Mouse (Mus musculus) hindbrain, postnatal 0 days (tissue): ENCODE data around the gene Fam213b. TPM values are rescaled to one million over a fixed set of nuclear protein-coding genes. Genes with fewer than 3 reads are reported as not detected.

ENCODE experiments used
- ATAC-seq: fragments of 200-750 bp; cut with Nextera tagmentation; 2 replicates; pipeline ENCODE4 v1.8.0; 2017; ENCODE audit warnings: mild to moderate bottlenecking, moderate TSS enrichment, moderate library complexity
- DNase-seq: peaks from one replicate; pipeline ENCODE4 v3.0.0-alpha.2; 2015; ENCODE audit warnings: low spot score
- H3K27ac ChIP-seq: fragments of 300-500 bp; sonication (generic); 2 replicates; pipeline ENCODE4 v1.5.1; 2014; ENCODE audit warnings: mild to moderate bottlenecking
- H3K27me3 ChIP-seq: fragments of 300-500 bp; sonication (generic); 2 replicates; pipeline ENCODE4 v1.6.1; 2014; ENCODE audit warnings: low read length, mixed read lengths; ENCODE audit not compliant: insufficient read depth
- H3K36me3 ChIP-seq: fragments of 300-500 bp; sonication (generic); 2 replicates; pipeline ENCODE4 v1.6.1; 2014; ENCODE audit warnings: low read length, mixed read lengths; ENCODE audit not compliant: insufficient read depth
- H3K4me1 ChIP-seq: fragments of 300-500 bp; sonication (generic); 2 replicates; pipeline ENCODE4 v1.6.1; 2014; ENCODE audit warnings: antibody characterized with exemption, low read length, mixed read lengths; ENCODE audit not compliant: insufficient read depth
- H3K4me2 ChIP-seq: fragments of 300-500 bp; sonication (generic); 2 replicates; pipeline ENCODE4 v1.6.1; 2014; ENCODE audit warnings: low read depth, mild to moderate bottlenecking, low read length, moderate library complexity, mixed read lengths
- H3K4me3 ChIP-seq: fragments of 300-500 bp; sonication (generic); 2 replicates; pipeline ENCODE4 v1.5.1; 2014; ENCODE audit warnings: low read length
- H3K9ac ChIP-seq: fragments of 300-500 bp; sonication (generic); replicated peaks from 2 replicates; pipeline ENCODE4 v1.6.1; 2014; ENCODE audit warnings: mild to moderate bottlenecking, low read length, moderate library complexity, mixed read lengths
- H3K9me3 ChIP-seq: fragments of 300-500 bp; sonication (generic); 2 replicates; pipeline ENCODE4 v1.6.1; 2016; ENCODE audit warnings: low read length, mixed read lengths
- CTCF ChIP-seq: IDR thresholded peaks from 2 replicates; pipeline ENCODE4 v1.5.1; 2016; ENCODE audit warnings: antibody characterized with exemption, control low read depth, low read depth
- WGBS: fragments of 180-500 bp; shearing (Covaris S2); extraction: QIAGEN DNeasy Blood & Tissue Kit; methylation state at CpG from one replicate; pipeline ENCODE4 v1.1.7; 2014; 5-methylcytosine and 5-hydroxymethylcytosine counted together
- polyA plus RNA-seq: library from polyadenylated mRNA; unstranded; fragments of >200 nt; fragmentation: Nextera tagmentation; extraction: Ambion mirVana; gene quantifications from 2 replicates; pipeline ENCODE4 v1.2.1, GENCODE M21; 2015
- total RNA-seq: library from RNA; depleted of rRNA; stranded (reverse); fragments of >200 nt; gene quantifications from 2 replicates; pipeline ENCODE4 v1.2.3, GENCODE M21; 2014

Fam213b gene
- total and polyA plus RNA-seq, 2 experiments from 2014 or later, result 33.5 to 83.8 TPM

DNA sequence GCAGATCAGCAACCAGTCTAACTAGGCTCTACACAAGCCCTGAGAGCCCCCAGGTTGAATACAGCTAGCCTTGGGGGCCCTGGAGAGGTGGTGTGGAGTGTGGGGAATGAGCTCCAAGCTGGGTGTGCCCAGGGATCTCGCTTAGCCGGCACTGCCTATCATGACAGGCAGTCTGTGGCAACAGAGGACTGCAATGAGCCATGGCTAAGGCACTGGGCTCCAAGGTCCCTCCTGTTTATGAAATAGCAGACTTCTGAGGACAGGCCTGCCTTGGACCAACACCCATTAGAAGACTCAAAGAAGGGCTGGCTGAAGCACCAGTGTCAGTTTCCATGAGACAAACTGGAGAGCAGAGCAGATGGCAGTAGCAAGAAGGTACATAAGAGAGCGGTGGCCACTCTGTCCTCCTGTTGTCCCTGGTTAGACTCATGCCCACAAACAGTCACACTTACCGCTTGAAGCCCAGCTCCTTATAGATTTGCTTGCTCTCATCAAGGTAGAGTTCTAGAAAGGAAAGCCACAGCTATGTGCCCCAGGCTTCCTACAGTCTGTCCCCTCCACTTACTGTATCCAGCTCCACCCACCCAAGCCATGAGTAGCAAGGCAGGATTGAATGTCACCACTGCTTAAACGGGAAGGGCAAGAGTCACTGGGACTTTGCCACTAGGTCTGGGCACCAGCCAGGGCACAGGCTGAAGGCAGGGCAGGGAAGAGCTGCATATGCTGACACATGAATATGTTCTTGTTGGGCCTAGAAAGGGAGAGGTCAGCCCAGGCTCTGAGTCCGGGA is 1.1 kb downstream of the Fam213b start:
- Histone ChIP-seq H3K4me3 (peak overlapping the region; percentile 57), H3K27ac (peak overlapping the region; percentile 77; the same call in 1 of the 2 replicates), H3K36me3 (no peaks in the 10 kb centered on the region), H3K9ac (peak overlapping the region; percentile 69), H3K4me1 (peaks cover 16% of the 10 kb centered on the region), H3K27me3 (no peaks in the 10 kb centered on the region), H3K9me3 (no peaks in the 10 kb centered on the region), H3K4me2 (peak overlapping the region; percentile 99)
- no peak for TF ChIP-seq CTCF
- 64% methylated on average over 6 of the region's 6 CpGs for WGBS
- DNase-seq, result no peak
- no peak for ATAC-seq

- WGBS, result 82% methylated on average over 5 of the region's 5 CpGs
Observed at GRCm38 (mm10) chr4:154895549-154895948, 3.4 kb downstream of the Fam213b start.

GRCm38 (mm10) chr4:154890887-154891286 is 8.0 kb downstream of the Fam213b start:
- ATAC-seq (no peak), DNase-seq (no peak)
- WGBS, result 94% methylated on average over 14 of the region's 14 CpGs
- Histone ChIP-seq H3K27me3 (no peaks in the 10 kb centered on the region), H3K4me3 (no peak overlapping the region), H3K4me2 (no peak overlapping the region), H3K9me3 (no peaks in the 10 kb centered on the region), H3K36me3 (no peaks in the 10 kb centered on the region), H3K27ac (no peak overlapping the region), H3K9ac (no peak overlapping the region), H3K4me1 (no peaks in the 10 kb centered on the region)
- no peak for TF ChIP-seq CTCF

More at GRCm38 (mm10) chr4:154895549-154895948, 3.4 kb downstream of the Fam213b start:
- H3K4me2 ChIP-seq, result no peak overlapping the region
- no peak for DNase-seq
- no peaks in the 10 kb centered on the region for H3K27me3 ChIP-seq
- H3K4me1 ChIP-seq, result peaks cover 16% of the 10 kb centered on the region
- no peak overlapping the region for H3K4me3 ChIP-seq
- H3K9ac ChIP-seq, result no peak overlapping the region
- H3K36me3 ChIP-seq, result no peaks in the 10 kb centered on the region
- ATAC-seq, result no peak
- H3K9me3 ChIP-seq, result no peaks in the 10 kb centered on the region
- TF ChIP-seq CTCF, result no peak
- H3K27ac ChIP-seq, result no peak overlapping the region

DNA sequence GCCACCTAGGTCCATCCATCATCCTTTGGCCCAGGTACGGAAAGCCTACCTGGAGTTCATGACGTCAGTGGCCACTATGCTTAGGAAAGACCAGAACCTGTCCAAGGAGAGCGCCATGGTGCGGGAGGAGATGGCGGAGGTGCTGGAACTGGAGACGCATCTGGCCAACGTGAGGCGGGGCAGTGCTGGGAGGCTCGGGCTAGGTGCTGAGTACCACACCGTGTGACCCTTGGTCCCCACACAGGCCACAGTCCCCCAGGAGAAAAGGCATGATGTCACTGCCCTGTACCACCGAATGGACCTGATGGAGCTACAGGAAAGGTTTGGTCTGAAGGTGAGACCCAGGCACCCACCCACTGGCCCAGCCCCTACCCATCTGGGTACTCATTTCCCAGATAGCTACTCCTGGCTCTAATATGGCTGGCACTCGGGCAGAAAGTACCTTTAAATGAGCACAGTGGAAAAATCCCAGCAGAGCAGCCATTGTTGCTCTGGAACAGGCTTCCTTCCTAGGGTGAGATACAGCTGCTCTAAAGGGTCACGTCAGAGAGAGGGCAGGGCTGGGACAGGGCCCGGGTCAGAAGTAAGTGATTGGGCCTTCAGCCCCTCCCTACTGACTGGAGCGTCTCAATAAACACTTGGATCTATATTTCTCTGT is 11.2 kb downstream of the Fam213b start:
- TF ChIP-seq CTCF, result no peak
- DNase-seq (no peak), ATAC-seq (no peak)
- no peaks in the 10 kb centered on the region for H3K27me3 ChIP-seq
- peak overlapping the region; percentile 65 for H3K27ac ChIP-seq
- no peaks in the 10 kb centered on the region for H3K4me1 ChIP-seq
- H3K36me3 ChIP-seq, result no peaks in the 10 kb centered on the region
- no peaks in the 10 kb centered on the region for H3K9me3 ChIP-seq
- H3K4me2 ChIP-seq, result no peak overlapping the region
- H3K9ac ChIP-seq, result no peak overlapping the region
- WGBS, result 78% methylated on average over 15 of the region's 15 CpGs
- no peak overlapping the region for H3K4me3 ChIP-seq

- Histone ChIP-seq H3K36me3 (no peaks in the 10 kb centered on the region), H3K9me3 (no peaks in the 10 kb centered on the region), H3K27ac (peak overlapping the region; percentile 65), H3K4me1 (no peaks in the 10 kb centered on the region), H3K4me2 (no peak overlapping the region), H3K27me3 (no peaks in the 10 kb centered on the region), H3K9ac (no peak overlapping the region), H3K4me3 (no peak overlapping the region)
- peak; percentile 79 for ATAC-seq
- peak; percentile 72 for DNase-seq
- no peak for TF ChIP-seq CTCF
- WGBS, result 53% methylated on average over 13 of the region's 13 CpGs
Observed at GRCm38 (mm10) chr4:154886876-154887592, 11.9 kb downstream of the Fam213b start.

GRCm38 (mm10) chr4:154885416-154885815 is 13.5 kb downstream of the Fam213b start:
- H3K4me2 ChIP-seq, result no peak overlapping the region
- H3K9me3 ChIP-seq, result no peaks in the 10 kb centered on the region
- DNase-seq, result no peak
- H3K9ac ChIP-seq, result no peak overlapping the region
- no peaks in the 10 kb centered on the region for H3K4me1 ChIP-seq
- no peak overlapping the region for H3K4me3 ChIP-seq
- no peak overlapping the region for H3K27ac ChIP-seq
- H3K27me3 ChIP-seq, result no peaks in the 10 kb centered on the region
- TF ChIP-seq CTCF, result no peak
- no peak for ATAC-seq
- WGBS, result 71% methylated on average over 11 of the region's 11 CpGs
- H3K36me3 ChIP-seq, result no peaks in the 10 kb centered on the region
